Mouse (Mus musculus): ENCODE measurements around the gene Olfr212. TPM values are rescaled to one million over a fixed set of nuclear protein-coding genes. Genes with fewer than 3 reads are reported as not detected.
"Not testable (repeated sequence)": the region's sequence is repeated elsewhere in the genome, so short reads cannot be mapped to it uniquely, and the experiment has no call there.

The Olfr212 gene
- polyA plus RNA-seq, 1 experiment from 2014 or later, result not detected

GRCm38 (mm10) chr6:116550841-116551240 lies 44.5 kb downstream of the Olfr212 start, which contains the start of gene Gm5580:
Gene Gm5580 (plus strand): TSS chr6:116551141.
- not testable (repeated sequence) for H3K4me3 ChIP-seq; H3K27ac ChIP-seq; H3K9me3 ChIP-seq; DNase-seq (ENCODE audit: low spot score); H3K4me1 ChIP-seq; H3K27me3 ChIP-seq (ENCODE audit: insufficient read depth, poor library complexity, severe bottlenecking); H3K36me3 ChIP-seq
- WGBS, result 93% methylated on average over 11 of the region's 11 CpGs

- Histone ChIP-seq H3K36me3 (no peaks in the 10 kb centered on the region), H3K27me3 (ENCODE audit: insufficient read depth, poor library complexity, severe bottlenecking) (no peaks in the 10 kb centered on the region), H3K9me3 (no peaks in the 10 kb centered on the region), H3K4me3 (no peak within 1 kb of the TSS), H3K4me1 (no peaks in the 10 kb centered on the region), H3K27ac (no peak within 1 kb of the TSS)
- no peak for DNase-seq (ENCODE audit: low spot score)
- 67% methylated on average over 1 of the region's 1 CpGs for WGBS
Observed at GRCm38 (mm10) chr6:116553935-116554334, 47.6 kb downstream of the Olfr212 start, which contains the start of gene Olfr214. Gene Olfr214 (plus strand): TSS chr6:116554235.

- H3K4me1 ChIP-seq, result no peaks in the 10 kb centered on the region
- H3K27me3 ChIP-seq (ENCODE audit: insufficient read depth, poor library complexity, severe bottlenecking), result no peaks in the 10 kb centered on the region
- no peaks in the 10 kb centered on the region for H3K9me3 ChIP-seq
- no peak for DNase-seq (ENCODE audit: low spot score)
- 66% methylated on average over 3 of the region's 3 CpGs for WGBS
- H3K36me3 ChIP-seq, result no peaks in the 10 kb centered on the region
- no peak overlapping the region for H3K4me3 ChIP-seq
- H3K27ac ChIP-seq, result no peak overlapping the region
Observed at GRCm38 (mm10) chr6:116554952-116555351, 48.6 kb downstream of the Olfr212 start.

Other genes starting within 250 kb of the Olfr212 start
- 3.5 and 4.1 TPM in 2 replicates for gene Zfand4, start 242.3 kb upstream of the Olfr212 start, polyA plus RNA-seq (2016; fragmentation: Nextera tagmentation; extraction: Ambion mirVana)
- gene March8, start 168.5 kb upstream of the Olfr212 start, polyA plus RNA-seq (2016; fragmentation: Nextera tagmentation; extraction: Ambion mirVana), result 25.8 and 29.6 TPM in 2 replicates
- gene Alox5, start 45.3 kb upstream of the Olfr212 start, polyA plus RNA-seq (2016; fragmentation: Nextera tagmentation; extraction: Ambion mirVana), result 5.5 and 7.1 TPM in 2 replicates
- gene Olfr211, start 17.4 kb upstream of the Olfr212 start, polyA plus RNA-seq (2016; fragmentation: Nextera tagmentation; extraction: Ambion mirVana), result not detected in 2 replicates
- gene Olfr213, start 31.9 kb downstream of the Olfr212 start, polyA plus RNA-seq (2016; fragmentation: Nextera tagmentation; extraction: Ambion mirVana), result not detected in 2 replicates
- 0.53 and 0.67 TPM in 2 replicates for gene Gm5580, start 44.6 kb downstream of the Olfr212 start, polyA plus RNA-seq (2016; fragmentation: Nextera tagmentation; extraction: Ambion mirVana)
- not detected in 2 replicates for gene Olfr214, start 47.7 kb downstream of the Olfr212 start, polyA plus RNA-seq (2016; fragmentation: Nextera tagmentation; extraction: Ambion mirVana)
- gene Olfr215, start 77.7 kb downstream of the Olfr212 start, polyA plus RNA-seq (2016; fragmentation: Nextera tagmentation; extraction: Ambion mirVana), result not detected in 2 replicates
- gene Zfp422, start 122.5 kb downstream of the Olfr212 start, polyA plus RNA-seq (2016; fragmentation: Nextera tagmentation; extraction: Ambion mirVana), result 96.7 and 139 TPM in 2 replicates
- 5.5 and 6.0 TPM in 2 replicates for gene Depp1, start 144.1 kb downstream of the Olfr212 start, polyA plus RNA-seq (2016; fragmentation: Nextera tagmentation; extraction: Ambion mirVana)
- gene Rassf4, start 167.4 kb downstream of the Olfr212 start, polyA plus RNA-seq (2016; fragmentation: Nextera tagmentation; extraction: Ambion mirVana), result 5.5 and 7.2 TPM in 2 replicates
- 0.04 and 0.14 TPM in 2 replicates for gene Tmem72, start 210.4 kb downstream of the Olfr212 start, polyA plus RNA-seq (2016; fragmentation: Nextera tagmentation; extraction: Ambion mirVana)

All from heart, embryonic 10.5 days (tissue).